Mouse (Mus musculus): Measurements from ENCODE around the gene Ppm1m.

Gene Ppm1m

GRCm38 (mm10) chr9:106158037-106158491 is 41.5 kb downstream of the Ppm1m start, which contains the start of gene Glyctk:
Gene Glyctk, minus strand, starts transcription at chr9:106158138.
- DNase-seq (ENCODE audit: low read depth, low spot score): no peak

GRCm38 (mm10) chr9:106157623-106157925 is 42.0 kb downstream of the Ppm1m start:
- no peak for DNase-seq (ENCODE audit: low read depth, low spot score)

GRCm38 (mm10) chr9:106156921-106157622 is 42.5 kb downstream of the Ppm1m start:
- no peak for DNase-seq (ENCODE audit: low read depth, low spot score)

GRCm38 (mm10) chr9:106156419-106156818 is 43.1 kb downstream of the Ppm1m start:
- DNase-seq (ENCODE audit: low read depth, low spot score): peak; percentile 85

- DNase-seq (ENCODE audit: low read depth, low spot score): no peak
Measured at GRCm38 (mm10) chr9:106154106-106154505, 45.4 kb downstream of the Ppm1m start.

- no peak for DNase-seq (ENCODE audit: low read depth, low spot score)
Measured at GRCm38 (mm10) chr9:106149399-106149754, 50.2 kb downstream of the Ppm1m start.

- no peak for DNase-seq (ENCODE audit: low read depth, low spot score)
Measured at GRCm38 (mm10) chr9:106148541-106149398, 50.8 kb downstream of the Ppm1m start.

- peak; percentile 32 for DNase-seq (ENCODE audit: low read depth, low spot score)
Measured at GRCm38 (mm10) chr9:106147851-106148431, 51.6 kb downstream of the Ppm1m start.

- DNase-seq (ENCODE audit: low read depth, low spot score): no peak
Measured at GRCm38 (mm10) chr9:106147281-106147680, 52.3 kb downstream of the Ppm1m start.

- DNase-seq (ENCODE audit: low read depth, low spot score): no peak
Measured at GRCm38 (mm10) chr9:106145582-106145981, 54.0 kb downstream of the Ppm1m start.

Measured in ZHBTc4 (cell line).